Mouse (Mus musculus) heart, embryonic 13.5 days (tissue): Measurements from ENCODE around the gene Mt2. TPM values are rescaled to one million over a fixed set of nuclear protein-coding genes. Genes with fewer than 3 reads are reported as not detected.

Experiments used
- ATAC-seq: fragments of 200-750 bp; cut with Nextera tagmentation; 2 replicates; pipeline ENCODE4 v1.8.0; 2017; ENCODE audit warnings: moderate TSS enrichment; ENCODE audit not compliant: insufficient number of reproducible peaks, low FRiP score, low TSS enrichment; ENCODE audit errors: extremely low read depth
- H3K27ac ChIP-seq: fragments of 300-500 bp; sonication (generic); replicated peaks from 2 replicates; pipeline ENCODE4 v1.5.1; 2015; ENCODE audit warnings: moderate library complexity, mild to moderate bottlenecking, inconsistent platforms
- H3K27me3 ChIP-seq: fragments of 300-500 bp; sonication (generic); replicated peaks from 2 replicates; pipeline ENCODE4 v1.6.1; 2015; ENCODE audit warnings: mild to moderate bottlenecking, inconsistent platforms
- H3K36me3 ChIP-seq: fragments of 300-500 bp; sonication (generic); 2 replicates; pipeline ENCODE4 v1.6.1; 2015; ENCODE audit warnings: mild to moderate bottlenecking, inconsistent platforms
- H3K4me1 ChIP-seq: fragments of 300-500 bp; sonication (generic); 2 replicates; pipeline ENCODE4 v1.6.1; 2015; ENCODE audit warnings: inconsistent platforms
- H3K4me2 ChIP-seq: fragments of 300-500 bp; sonication (generic); 2 replicates; pipeline ENCODE4 v1.6.1; 2015; ENCODE audit warnings: inconsistent platforms, mild to moderate bottlenecking, moderate library complexity
- H3K4me3 ChIP-seq: fragments of 300-500 bp; sonication (generic); 2 replicates; pipeline ENCODE4 v1.5.1; 2015; ENCODE audit warnings: moderate library complexity, mild to moderate bottlenecking, inconsistent platforms
- H3K9ac ChIP-seq: fragments of 300-500 bp; sonication (generic); 2 replicates; pipeline ENCODE4 v1.6.1; 2015; ENCODE audit warnings: inconsistent platforms, mild to moderate bottlenecking, moderate library complexity
- H3K9me3 ChIP-seq: fragments of 300-500 bp; sonication (generic); 2 replicates; pipeline ENCODE4 v1.6.1; 2016; ENCODE audit warnings: inconsistent platforms
- WGBS: fragments of 180-500 bp; shearing (Covaris S2); methylation state at CpG from one replicate; pipeline ENCODE4 v1.1.7; 2015; ENCODE audit warnings: mixed read lengths; 5-methylcytosine and 5-hydroxymethylcytosine counted together
- polyA plus RNA-seq: library from polyadenylated mRNA; unstranded; fragments of >200 nt; fragmentation: Nextera tagmentation; extraction: Ambion mirVana; gene quantifications from 2 replicates; pipeline ENCODE4 v1.2.1, GENCODE M21; 2015

Gene Mt2
- polyA plus RNA-seq, 1 experiment from 2014 or later, result 27.9 TPM

- Histone ChIP-seq H3K4me1 (peaks cover 31% of the 10 kb centered on the region), H3K27ac (no peak overlapping the region), H3K9ac (0 out of 2 replicates have a peak overlapping the region, but pooled peaks have one; percentile 2), H3K27me3 (peaks cover 100% of the 10 kb centered on the region), H3K36me3 (no peaks in the 10 kb centered on the region), H3K4me2 (peak overlapping the region; percentile 97), H3K9me3 (no peaks in the 10 kb centered on the region), H3K4me3 (peak overlapping the region; percentile 59)
- WGBS, result 44% methylated on average over 11 of the region's 11 CpGs
- no peak for ATAC-seq
Observed at GRCm38 (mm10) chr8:94173848-94174403, 1.5 kb downstream of the Mt2 start.

GRCm38 (mm10) chr8:94174619-94175213 lies 2.3 kb downstream of the Mt2 start:
- WGBS, result 36% methylated on average over 7 of the region's 7 CpGs
- Histone ChIP-seq H3K36me3 (no peaks in the 10 kb centered on the region), H3K9me3 (no peaks in the 10 kb centered on the region), H3K27ac (no peak overlapping the region), H3K4me3 (0 out of 2 replicates have a peak overlapping the region, but pooled peaks have one; percentile 1), H3K4me2 (peak overlapping the region; percentile 97; the same call in 1 of the 2 replicates), H3K9ac (no peak overlapping the region), H3K4me1 (peaks cover 35% of the 10 kb centered on the region), H3K27me3 (peaks cover 99% of the 10 kb centered on the region)
- no peak for ATAC-seq

DNA sequence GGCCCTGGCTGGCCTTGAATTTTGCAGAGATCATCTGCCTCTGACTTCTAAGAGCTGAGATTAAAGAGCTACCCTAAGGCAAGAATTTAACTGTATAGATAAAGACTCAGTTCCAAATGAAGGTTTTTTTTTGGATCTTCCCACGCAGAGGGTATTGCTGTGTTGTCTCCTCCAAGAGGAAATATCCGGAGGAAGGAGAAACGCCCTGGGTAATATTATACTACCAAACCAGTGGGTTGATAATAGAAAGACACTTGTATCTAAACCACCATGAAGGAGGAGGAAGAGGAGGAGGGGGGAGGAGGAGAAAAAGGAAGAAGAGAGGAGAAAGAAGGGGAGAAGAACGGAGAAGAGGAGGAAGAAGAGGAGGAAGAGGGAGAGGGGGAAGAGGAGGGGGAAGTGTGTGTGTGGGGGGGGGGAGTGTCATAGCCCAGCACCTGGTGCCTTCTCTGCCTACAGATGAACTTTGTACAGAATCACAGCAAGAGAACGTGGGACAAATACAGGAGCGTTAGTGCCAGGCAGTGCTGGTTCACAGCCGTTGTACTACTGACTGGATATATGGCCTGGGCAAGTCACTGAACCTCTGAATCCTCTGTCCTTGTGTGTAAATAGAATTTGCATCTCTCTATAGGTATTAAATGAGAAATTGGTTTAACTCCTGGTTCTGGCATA lies 5.4 kb downstream of the Mt2 start:
- no peak for ATAC-seq
- no peak overlapping the region for H3K9ac ChIP-seq
- no peak overlapping the region for H3K27ac ChIP-seq
- 65% methylated on average over 7 of the region's 7 CpGs for WGBS
- no peaks in the 10 kb centered on the region for H3K9me3 ChIP-seq
- peak overlapping the region; percentile 87; the same call in 1 of the 2 replicates for H3K4me2 ChIP-seq
- H3K4me3 ChIP-seq, result no peak overlapping the region
- peaks cover 31% of the 10 kb centered on the region for H3K4me1 ChIP-seq
- peaks cover 96% of the 10 kb centered on the region for H3K27me3 ChIP-seq
- H3K36me3 ChIP-seq, result no peaks in the 10 kb centered on the region

- H3K27ac ChIP-seq, result peak within 1 kb of the TSS; percentile 68
- peak within 1 kb of the TSS; percentile 87 for H3K4me2 ChIP-seq
- peak; percentile 80 for ATAC-seq
- peak within 1 kb of the TSS; percentile 65 for H3K4me3 ChIP-seq
- peaks cover 96% of the 10 kb centered on the region for H3K27me3 ChIP-seq
- under 1% methylated on average over 50 of the region's 50 CpGs for WGBS
- no peaks in the 10 kb centered on the region for H3K36me3 ChIP-seq
- peak within 1 kb of the TSS; percentile 85 for H3K9ac ChIP-seq
- no peaks in the 10 kb centered on the region for H3K9me3 ChIP-seq
- peaks cover 34% of the 10 kb centered on the region for H3K4me1 ChIP-seq
Observed at GRCm38 (mm10) chr8:94178857-94179712, 6.6 kb downstream of the Mt2 start, which contains the start of gene Mt1. Mt1 (plus strand) TSS chr8:94179082.

DNA sequence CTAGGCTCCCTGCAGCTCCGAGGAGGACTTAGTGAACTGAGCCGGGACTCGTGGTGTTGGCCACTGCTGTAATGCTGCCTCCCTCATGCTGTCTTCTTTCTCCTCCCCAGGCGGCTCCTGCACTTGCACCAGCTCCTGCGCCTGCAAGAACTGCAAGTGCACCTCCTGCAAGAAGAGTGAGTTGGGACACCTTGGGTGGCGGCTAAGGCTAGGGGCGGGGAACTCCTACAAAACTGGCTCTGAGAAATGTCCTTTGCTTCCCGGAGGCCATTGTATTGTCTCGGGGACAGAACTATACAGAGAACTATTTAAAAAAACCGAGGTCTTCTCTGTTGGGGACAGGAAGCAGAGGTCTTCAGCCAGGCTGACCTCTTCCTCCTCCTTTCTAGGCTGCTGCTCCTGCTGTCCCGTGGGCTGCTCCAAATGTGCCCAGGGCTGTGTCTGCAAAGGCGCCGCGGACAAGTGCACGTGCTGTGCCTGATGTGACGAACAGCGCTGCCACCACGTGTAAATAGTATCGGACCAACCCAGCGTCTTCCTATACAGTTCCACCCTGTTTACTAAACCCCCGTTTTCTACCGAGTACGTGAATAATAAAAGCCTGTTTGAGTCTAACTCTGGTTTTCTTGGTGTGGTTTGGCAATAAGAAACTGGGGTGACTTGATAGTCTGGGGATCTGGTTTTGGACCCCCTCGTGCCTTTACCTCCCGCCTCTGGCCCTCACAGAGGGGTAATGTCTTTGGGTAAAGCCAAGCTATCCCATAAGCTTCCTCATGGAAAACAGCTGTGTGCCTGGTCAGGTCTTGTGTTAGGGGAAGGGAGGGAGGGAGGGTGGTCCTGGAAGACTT lies 7.5 kb downstream of the Mt2 start:
- Histone ChIP-seq H3K4me1 (peaks cover 39% of the 10 kb centered on the region), H3K27ac (peak overlapping the region; percentile 68), H3K36me3 (no peaks in the 10 kb centered on the region), H3K9ac (peak overlapping the region; percentile 85), H3K4me3 (peak overlapping the region; percentile 65), H3K4me2 (peak overlapping the region; percentile 87), H3K9me3 (no peaks in the 10 kb centered on the region), H3K27me3 (peaks cover 96% of the 10 kb centered on the region)
- peak; percentile 30; the same call in 1 of the 2 replicates for ATAC-seq
- WGBS, result 7% methylated on average over 25 of the region's 25 CpGs

DNA sequence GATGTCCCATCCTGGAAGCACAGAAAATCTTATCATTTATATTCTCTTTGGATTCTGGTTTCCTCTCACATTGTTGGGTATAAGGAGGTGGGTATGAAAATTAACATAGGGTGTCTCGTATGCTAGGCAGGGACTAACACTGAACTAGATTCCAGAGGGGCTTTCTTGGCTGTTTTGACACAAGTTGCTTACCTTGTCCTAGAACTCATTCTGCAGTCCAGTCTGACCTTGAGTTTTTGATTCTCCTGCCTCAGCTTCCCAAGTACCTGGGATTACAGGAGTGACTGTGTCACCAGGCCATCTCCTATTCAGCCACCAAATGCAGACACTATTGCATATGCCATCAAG lies 8.1 kb downstream of the Mt2 start:
- Histone ChIP-seq H3K9me3 (no peaks in the 10 kb centered on the region), H3K27me3 (peaks cover 96% of the 10 kb centered on the region), H3K4me1 (peaks cover 39% of the 10 kb centered on the region), H3K36me3 (no peaks in the 10 kb centered on the region), H3K4me3 (peak overlapping the region; percentile 65), H3K27ac (0 out of 2 replicates have a peak overlapping the region, but pooled peaks have one; percentile 68), H3K4me2 (peak overlapping the region; percentile 87), H3K9ac (peak overlapping the region; percentile 85; the same call in 1 of the 2 replicates)
- 70% methylated on average over 1 of the region's 1 CpGs for WGBS
- no peak for ATAC-seq

- peak overlapping the region; percentile 73 for H3K4me2 ChIP-seq
- H3K36me3 ChIP-seq, result no peaks in the 10 kb centered on the region
- H3K4me3 ChIP-seq, result peak overlapping the region; percentile 45
- no peak for ATAC-seq
- 0 out of 2 replicates have a peak overlapping the region, but pooled peaks have one; percentile 36 for H3K27ac ChIP-seq
- H3K4me1 ChIP-seq, result peaks cover 52% of the 10 kb centered on the region
- no peak overlapping the region for H3K9ac ChIP-seq
- 61% methylated on average over 13 of the region's 13 CpGs for whole genome bisulfite sequencing
- peaks cover 96% of the 10 kb centered on the region for H3K27me3 ChIP-seq
- H3K9me3 ChIP-seq, result no peaks in the 10 kb centered on the region
Observed at GRCm38 (mm10) chr8:94182055-94182929, 9.8 kb downstream of the Mt2 start.

DNA sequence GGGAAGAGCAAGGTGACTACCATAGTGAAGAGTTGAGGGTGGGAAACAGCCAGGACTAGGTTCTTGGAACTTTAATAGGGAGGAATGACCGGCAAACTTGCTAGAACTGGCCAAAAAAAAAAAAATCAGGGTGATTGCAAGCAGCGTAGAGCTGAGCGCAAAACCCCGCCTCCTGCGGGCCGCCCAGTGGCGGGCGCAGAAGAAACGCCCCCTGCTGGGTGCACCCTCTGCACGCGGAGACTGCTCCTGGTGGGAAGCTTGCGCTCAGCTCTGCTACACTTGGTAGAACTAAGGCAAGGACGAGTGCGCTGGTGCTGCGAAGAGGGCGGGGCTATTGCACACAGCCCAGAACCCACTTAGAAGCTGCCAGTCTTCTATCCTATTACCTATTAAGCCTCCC lies 10.7 kb downstream of the Mt2 start:
- Histone ChIP-seq H3K27me3 (peaks cover 96% of the 10 kb centered on the region), H3K9ac (peak overlapping the region; percentile 73), H3K4me2 (peak overlapping the region; percentile 73), H3K4me1 (peaks cover 57% of the 10 kb centered on the region), H3K4me3 (peak overlapping the region; percentile 45), H3K9me3 (no peaks in the 10 kb centered on the region), H3K27ac (0 out of 2 replicates have a peak overlapping the region, but pooled peaks have one; percentile 36), H3K36me3 (no peaks in the 10 kb centered on the region)
- ATAC-seq, result peak; percentile 59
- WGBS, result under 1% methylated on average over 16 of the region's 16 CpGs

GRCm38 (mm10) chr8:94184357-94184843 lies 11.9 kb downstream of the Mt2 start:
- ATAC-seq, result no peak
- Histone ChIP-seq H3K4me2 (peak overlapping the region; percentile 28), H3K36me3 (no peaks in the 10 kb centered on the region), H3K4me1 (peaks cover 54% of the 10 kb centered on the region), H3K4me3 (no peak overlapping the region), H3K27ac (no peak overlapping the region), H3K9me3 (no peaks in the 10 kb centered on the region), H3K9ac (no peak overlapping the region), H3K27me3 (peaks cover 91% of the 10 kb centered on the region)
- WGBS, result 30% methylated on average over 12 of the region's 12 CpGs
